Mouse (Mus musculus): Measurements from ENCODE around the gene Usp25. TPM values are rescaled to one million over a fixed set of nuclear protein-coding genes. Genes with fewer than 3 reads are reported as not detected.

Usp25 gene
- total and polyA plus RNA-seq, 2 experiments: 7.1 to 24.8 TPM

- Histone ChIP-seq H3K36me3 (ENCODE audit: control insufficient read depth, insufficient read depth, low read length) (peaks cover 48% of the 10 kb centered on the region), H3K79me2 (ENCODE audit: control insufficient read depth, insufficient read depth, low read length) (no peaks in the 10 kb centered on the region), H3K4me1 (ENCODE audit: control insufficient read depth, insufficient read depth, low read length) (no peaks in the 10 kb centered on the region), H3K9ac (ENCODE audit: low read depth, low read length) (no peak overlapping the region), H3K27me3 (ENCODE audit: control insufficient read depth, insufficient read depth, low read length) (no peaks in the 10 kb centered on the region), H3K27ac (replicated peaks; ENCODE audit: insufficient read depth, low read depth, low read length) (no peak overlapping the region), H3K4me3 (ENCODE audit: insufficient read depth, low read depth, low read length) (no peak overlapping the region)
- DNase-seq (ENCODE audit: extremely low read depth, low read depth, low spot score): no peak
- no peak for TF ChIP-seq CTCF (IDR thresholded peaks at IDR 0.05; ENCODE audit: low read depth, low read length)
- no peak for TF ChIP-seq POLR2A (IDR thresholded peaks at IDR 0.05; ENCODE audit: extremely low read depth, insufficient read depth, low read length)
- WGBS: 91% methylated on average over 8 of the region's 8 CpGs
Observed at GRCm38 (mm10) chr16:77060166-77060565, 46.7 kb downstream of the Usp25 start.

DNA sequence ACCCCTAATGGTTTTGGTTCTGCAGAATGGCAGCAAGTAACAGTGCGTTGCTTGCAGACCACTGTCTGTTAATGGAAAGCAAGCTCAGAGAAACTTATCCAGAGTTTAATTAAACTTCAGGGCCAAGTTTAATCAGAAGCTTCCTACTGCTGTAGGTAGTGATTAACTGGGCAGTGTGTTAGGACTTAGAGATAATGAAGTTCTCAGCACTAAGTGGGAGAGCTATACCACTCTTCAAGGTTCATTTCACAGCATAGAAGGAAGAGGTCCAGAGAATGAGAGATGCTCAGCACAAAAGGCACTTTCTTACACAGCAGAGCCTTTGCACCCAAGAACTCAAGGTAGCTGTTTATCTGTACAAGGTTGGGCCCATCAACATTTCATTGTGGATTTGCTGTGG is 50.4 kb downstream of the Usp25 start:
- DNase-seq (ENCODE audit: extremely low read depth, low read depth, low spot score): no peak
- Histone ChIP-seq H3K36me3 (ENCODE audit: control insufficient read depth, insufficient read depth, low read length) (peaks cover 56% of the 10 kb centered on the region), H3K4me3 (ENCODE audit: insufficient read depth, low read depth, low read length) (no peak overlapping the region), H3K79me2 (ENCODE audit: control insufficient read depth, insufficient read depth, low read length) (no peaks in the 10 kb centered on the region), H3K4me1 (ENCODE audit: control insufficient read depth, insufficient read depth, low read length) (no peaks in the 10 kb centered on the region), H3K27me3 (ENCODE audit: control insufficient read depth, insufficient read depth, low read length) (no peaks in the 10 kb centered on the region), H3K27ac (replicated peaks; ENCODE audit: insufficient read depth, low read depth, low read length) (no peak overlapping the region), H3K9ac (ENCODE audit: low read depth, low read length) (no peak overlapping the region)
- TF ChIP-seq POLR2A (IDR thresholded peaks at IDR 0.05; ENCODE audit: extremely low read depth, insufficient read depth, low read length): no peak
- TF ChIP-seq CTCF (IDR thresholded peaks at IDR 0.05; ENCODE audit: low read depth, low read length): no peak
- 96% methylated on average over 1 of the region's 1 CpGs for WGBS

DNA sequence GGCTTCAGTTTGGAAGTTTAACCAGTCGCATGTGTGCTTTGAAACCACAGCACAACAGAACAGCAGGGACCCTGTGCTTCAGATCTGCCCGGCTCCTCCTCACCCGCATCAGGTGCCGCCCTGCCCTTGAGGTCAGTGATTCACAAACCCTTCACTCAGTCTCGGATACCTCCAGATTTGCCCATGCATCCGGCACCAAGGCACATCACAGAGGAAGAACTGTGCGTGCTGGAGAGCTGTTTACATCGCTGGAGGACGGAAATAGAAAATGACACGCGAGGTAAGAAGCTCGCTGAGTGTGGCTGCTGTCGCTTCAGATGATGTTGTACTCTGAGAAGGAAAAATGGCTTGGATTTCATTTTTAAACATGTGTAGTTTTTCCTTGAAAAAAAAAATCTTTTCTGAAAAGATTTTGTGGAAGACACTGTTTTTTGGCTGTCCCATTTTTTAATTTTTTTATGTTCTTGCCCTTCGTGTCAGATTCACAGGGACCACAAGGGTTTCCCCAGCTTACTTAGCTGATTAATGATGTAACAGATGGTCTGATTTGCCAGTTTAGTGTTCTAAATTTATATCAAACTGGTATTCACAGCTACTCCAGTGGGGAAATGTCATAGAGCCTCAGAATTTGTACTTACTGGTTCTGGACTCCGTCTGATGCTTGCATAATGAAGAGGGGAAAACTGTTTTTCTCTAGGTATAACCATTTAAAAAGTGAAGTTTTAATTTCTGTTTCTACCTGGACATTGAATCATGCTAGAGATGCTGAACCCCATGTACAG is 63.6 kb downstream of the Usp25 start:
- Histone ChIP-seq H3K4me1 (ENCODE audit: control insufficient read depth, insufficient read depth, low read length) (no peaks in the 10 kb centered on the region), H3K27me3 (ENCODE audit: control insufficient read depth, insufficient read depth, low read length) (no peaks in the 10 kb centered on the region), H3K4me3 (ENCODE audit: insufficient read depth, low read depth, low read length) (no peak overlapping the region), H3K36me3 (ENCODE audit: control insufficient read depth, insufficient read depth, low read length) (peaks cover 52% of the 10 kb centered on the region), H3K79me2 (ENCODE audit: control insufficient read depth, insufficient read depth, low read length) (no peaks in the 10 kb centered on the region; the same call in 1 of the 2 replicates), H3K27ac (replicated peaks; ENCODE audit: insufficient read depth, low read depth, low read length) (no peak overlapping the region), H3K9ac (ENCODE audit: low read depth, low read length) (no peak overlapping the region)
- TF ChIP-seq POLR2A (IDR thresholded peaks at IDR 0.05; ENCODE audit: extremely low read depth, insufficient read depth, low read length): no peak
- no peak for TF ChIP-seq CTCF (IDR thresholded peaks at IDR 0.05; ENCODE audit: low read depth, low read length)
- DNase-seq (ENCODE audit: extremely low read depth, low read depth, low spot score): no peak
- WGBS: 91% methylated on average over 15 of the region's 15 CpGs

- no peak overlapping the region for H3K4me3 ChIP-seq (ENCODE audit: insufficient read depth, low read depth, low read length)
- no peak for DNase-seq (ENCODE audit: extremely low read depth, low read depth, low spot score)
- H3K27me3 ChIP-seq (ENCODE audit: control insufficient read depth, insufficient read depth, low read length): no peaks in the 10 kb centered on the region
- TF ChIP-seq CTCF (IDR thresholded peaks at IDR 0.05; ENCODE audit: low read depth, low read length) (no peak), POLR2A (IDR thresholded peaks at IDR 0.05; ENCODE audit: extremely low read depth, insufficient read depth, low read length) (no peak)
- no peak overlapping the region for H3K9ac ChIP-seq (ENCODE audit: low read depth, low read length)
- H3K27ac ChIP-seq (replicated peaks; ENCODE audit: insufficient read depth, low read depth, low read length): no peak overlapping the region
- 95% methylated on average over 2 of the region's 2 CpGs for WGBS
- H3K4me1 ChIP-seq (ENCODE audit: control insufficient read depth, insufficient read depth, low read length): no peaks in the 10 kb centered on the region
- H3K79me2 ChIP-seq (ENCODE audit: control insufficient read depth, insufficient read depth, low read length): no peaks in the 10 kb centered on the region; the same call in 1 of the 2 replicates
- H3K36me3 ChIP-seq (ENCODE audit: control insufficient read depth, insufficient read depth, low read length): peaks cover 48% of the 10 kb centered on the region
Observed at GRCm38 (mm10) chr16:77077736-77078005, 64.2 kb downstream of the Usp25 start.

DNA sequence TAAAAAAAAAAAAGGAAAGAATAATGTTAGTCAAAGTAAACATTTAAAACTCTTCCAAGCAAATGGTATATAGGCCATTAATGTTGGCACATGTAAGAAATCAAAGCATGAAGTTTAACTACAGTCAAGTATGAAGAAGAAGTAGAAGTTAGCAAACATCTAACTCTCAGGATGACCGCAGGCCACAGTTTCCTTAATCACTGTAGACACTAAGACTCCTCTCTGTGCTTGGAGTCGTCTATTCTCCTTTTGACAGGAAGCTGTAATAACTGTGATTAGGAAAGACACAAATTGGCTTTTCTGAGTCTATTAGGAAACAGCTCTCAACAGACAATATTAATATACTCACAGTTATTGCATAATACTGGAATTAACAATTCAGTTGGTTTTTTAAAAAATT is 70.6 kb downstream of the Usp25 start:
- H3K79me2 ChIP-seq (ENCODE audit: control insufficient read depth, insufficient read depth, low read length): no peaks in the 10 kb centered on the region
- no peak overlapping the region for H3K9ac ChIP-seq (ENCODE audit: low read depth, low read length)
- H3K27me3 ChIP-seq (ENCODE audit: control insufficient read depth, insufficient read depth, low read length): no peaks in the 10 kb centered on the region
- peaks cover 37% of the 10 kb centered on the region for H3K36me3 ChIP-seq (ENCODE audit: control insufficient read depth, insufficient read depth, low read length)
- no peaks in the 10 kb centered on the region for H3K4me1 ChIP-seq (ENCODE audit: control insufficient read depth, insufficient read depth, low read length)
- TF ChIP-seq POLR2A (IDR thresholded peaks at IDR 0.05; ENCODE audit: extremely low read depth, insufficient read depth, low read length) (no peak), CTCF (IDR thresholded peaks at IDR 0.05; ENCODE audit: low read depth, low read length) (no peak)
- whole genome bisulfite sequencing: 71% methylated on average over 2 of the region's 2 CpGs
- H3K4me3 ChIP-seq (ENCODE audit: insufficient read depth, low read depth, low read length): no peak overlapping the region
- DNase-seq (ENCODE audit: extremely low read depth, low read depth, low spot score): peak; percentile 46
- H3K27ac ChIP-seq (replicated peaks; ENCODE audit: insufficient read depth, low read depth, low read length): no peak overlapping the region

DNA sequence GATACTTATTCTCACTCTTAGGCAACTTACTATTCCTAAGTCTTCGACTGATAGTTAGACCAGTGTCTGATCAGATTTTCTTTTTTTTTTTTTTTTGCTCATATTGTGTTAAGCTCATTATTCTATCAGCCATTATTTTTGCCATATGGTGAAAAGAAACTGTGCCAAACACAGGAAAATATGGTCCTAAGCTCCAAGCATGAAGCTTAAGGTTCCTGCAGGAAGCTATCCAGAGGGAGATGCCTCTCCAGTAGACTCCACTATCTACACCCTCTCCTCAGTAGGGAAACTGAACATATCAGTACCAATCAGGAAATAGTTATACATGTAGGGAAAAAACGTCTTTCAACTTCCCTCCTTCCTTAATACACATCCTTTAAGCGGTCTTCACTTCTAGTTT is 76.3 kb downstream of the Usp25 start:
- Histone ChIP-seq H3K4me3 (ENCODE audit: insufficient read depth, low read depth, low read length) (no peak overlapping the region), H3K79me2 (ENCODE audit: control insufficient read depth, insufficient read depth, low read length) (no peaks in the 10 kb centered on the region), H3K36me3 (ENCODE audit: control insufficient read depth, insufficient read depth, low read length) (peaks cover 32% of the 10 kb centered on the region), H3K27me3 (ENCODE audit: control insufficient read depth, insufficient read depth, low read length) (no peaks in the 10 kb centered on the region), H3K4me1 (ENCODE audit: control insufficient read depth, insufficient read depth, low read length) (no peaks in the 10 kb centered on the region), H3K9ac (ENCODE audit: low read depth, low read length) (no peak overlapping the region), H3K27ac (replicated peaks; ENCODE audit: insufficient read depth, low read depth, low read length) (no peak overlapping the region)
- no peak for DNase-seq (ENCODE audit: extremely low read depth, low read depth, low spot score)
- 84% methylated on average over 3 of the region's 3 CpGs for WGBS
- no peak for TF ChIP-seq CTCF (IDR thresholded peaks at IDR 0.05; ENCODE audit: low read depth, low read length)
- no peak for TF ChIP-seq POLR2A (IDR thresholded peaks at IDR 0.05; ENCODE audit: extremely low read depth, insufficient read depth, low read length)
